Comparison of ENCODE assay signal across 1 mouse cellular context in the genomic region with DNA sequence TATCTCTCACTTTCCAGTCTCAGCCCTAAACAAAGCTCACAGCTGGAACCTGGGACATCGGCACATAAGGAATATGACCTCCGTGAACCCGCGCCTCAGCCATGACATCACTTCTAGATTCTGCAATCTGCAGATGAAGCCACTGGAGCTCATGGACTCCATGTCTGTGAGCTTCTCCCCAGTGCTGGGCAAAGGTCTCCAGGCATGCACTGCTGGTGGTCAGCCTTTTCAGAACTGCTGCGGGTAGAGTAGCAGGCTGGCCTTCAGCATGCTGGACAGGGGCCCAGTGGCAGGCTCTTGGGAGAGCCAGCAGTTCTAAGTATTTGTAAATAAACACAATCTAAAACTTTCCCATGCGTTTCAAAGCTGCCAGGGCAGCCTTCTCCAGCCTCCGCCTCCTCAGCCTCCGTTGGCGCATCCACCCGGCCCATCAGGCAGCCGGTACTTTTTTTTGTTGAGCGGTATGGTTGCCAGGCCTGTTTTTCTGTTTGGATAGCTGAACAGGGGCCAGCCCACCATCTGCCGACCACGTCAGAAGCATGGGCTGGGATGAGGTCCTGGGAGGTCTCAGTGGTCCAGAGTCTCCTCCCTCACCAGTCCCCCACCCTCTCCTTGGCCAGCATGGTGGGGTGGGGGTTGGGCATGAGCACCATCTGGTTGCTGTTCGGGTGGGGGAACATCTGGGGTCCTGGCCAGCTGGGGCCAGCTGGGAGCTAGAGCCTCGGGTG.
TF ChIP-seq lines count a peak whose summit lies in the region.

No protein-coding gene starts in this region.

TF ChIP-seq in MEL, 35 proteins besides CTCF, POLR2A, EP300 and RAD21:
- TF ChIP-seq POLR2AphosphoS2 (IDR thresholded peaks at IDR 0.05; ENCODE audit: low read length) (0 out of 2 replicates have a peak, but pooled peaks have one; percentile 13), RCOR1 (IDR thresholded peaks at IDR 0.05; ENCODE audit: low read depth, low read length) (no peak)
TF ChIP-seq in MEL: peak in this region for 1.
